Mouse (Mus musculus) cortical plate, adult 2 months (tissue): ENCODE results near the gene Dynll2.

Source experiments
- CTCF ChIP-seq: fragments of 200-500 bp; IDR thresholded peaks from 2 replicates; pipeline ENCODE4 v1.5.1; 2011; ENCODE audit warnings: mild to moderate bottlenecking, control low read depth, low read length; ENCODE audit not compliant: insufficient read depth; ENCODE audit errors: extremely low read depth
- POLR2A ChIP-seq: fragments of 200-500 bp; IDR thresholded peaks from 2 replicates; pipeline ENCODE4 v1.6.1; 2011; ENCODE audit warnings: mild to moderate bottlenecking, low read length, control low read depth; ENCODE audit not compliant: insufficient read depth; ENCODE audit errors: extremely low read depth

DNA sequence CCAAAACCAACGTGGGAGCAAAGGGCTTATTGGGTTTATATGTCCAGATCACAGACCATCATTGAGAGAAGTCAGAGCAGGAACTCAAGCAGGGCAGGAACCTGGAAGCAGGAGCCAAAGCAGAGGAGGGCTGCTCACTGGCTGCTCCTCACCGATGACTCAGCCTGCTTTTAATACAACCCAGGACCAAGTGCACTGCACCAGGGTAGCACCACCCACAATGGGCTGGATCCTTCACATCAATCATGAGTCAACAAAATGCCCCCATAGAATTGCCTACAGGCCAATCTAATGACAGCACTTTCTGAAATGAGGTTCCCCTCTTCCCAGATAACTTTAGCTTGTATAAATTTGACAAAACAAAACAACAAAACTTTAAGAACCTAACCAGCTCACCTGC lies 16.8 kb upstream of the Dynll2 start:
- TF ChIP-seq CTCF, result no peak
- no peak for TF ChIP-seq POLR2A
